Mouse (Mus musculus) fibroblast of lung, adult 2 months (primary cell): Measurements from ENCODE around the gene Kcnab3.

Source experiments
- DNase-seq: peaks from one replicate; pipeline ENCODE4 v3.0.0-alpha.2; 2011; ENCODE audit warnings: low read depth

Kcnab3 gene

GRCm38 (mm10) chr11:69370817-69371215, 44.8 kb downstream of the Kcnab3 start:
- no peak for DNase-seq

- DNase-seq, result no peak
These were observed 45.5 kb downstream of the Kcnab3 start for GRCm38 (mm10) chr11:69371601-69372000.

GRCm38 (mm10) chr11:69372056-69372779, 46.2 kb downstream of the Kcnab3 start:
- no peak for DNase-seq

- no peak for DNase-seq
These were observed 46.7 kb downstream of the Kcnab3 start for GRCm38 (mm10) chr11:69372780-69373170.

GRCm38 (mm10) chr11:69373223-69373965, 47.3 kb downstream of the Kcnab3 start:
- DNase-seq, result no peak

- no peak for DNase-seq
These were observed 49.6 kb downstream of the Kcnab3 start for GRCm38 (mm10) chr11:69375646-69376045.

GRCm38 (mm10) chr11:69377766-69378165, 51.7 kb downstream of the Kcnab3 start:
- DNase-seq, result no peak

GRCm38 (mm10) chr11:69379600-69379999, 53.5 kb downstream of the Kcnab3 start:
- DNase-seq, result no peak

GRCm38 (mm10) chr11:69381356-69381755, 55.3 kb downstream of the Kcnab3 start:
- no peak for DNase-seq
